Mouse (Mus musculus): Measurements from ENCODE around the gene Fam50a.
"Not testable (repeated sequence)": the region's sequence is repeated elsewhere in the genome, so short reads cannot be mapped to it uniquely, and the experiment has no call there.

The Fam50a gene

DNA sequence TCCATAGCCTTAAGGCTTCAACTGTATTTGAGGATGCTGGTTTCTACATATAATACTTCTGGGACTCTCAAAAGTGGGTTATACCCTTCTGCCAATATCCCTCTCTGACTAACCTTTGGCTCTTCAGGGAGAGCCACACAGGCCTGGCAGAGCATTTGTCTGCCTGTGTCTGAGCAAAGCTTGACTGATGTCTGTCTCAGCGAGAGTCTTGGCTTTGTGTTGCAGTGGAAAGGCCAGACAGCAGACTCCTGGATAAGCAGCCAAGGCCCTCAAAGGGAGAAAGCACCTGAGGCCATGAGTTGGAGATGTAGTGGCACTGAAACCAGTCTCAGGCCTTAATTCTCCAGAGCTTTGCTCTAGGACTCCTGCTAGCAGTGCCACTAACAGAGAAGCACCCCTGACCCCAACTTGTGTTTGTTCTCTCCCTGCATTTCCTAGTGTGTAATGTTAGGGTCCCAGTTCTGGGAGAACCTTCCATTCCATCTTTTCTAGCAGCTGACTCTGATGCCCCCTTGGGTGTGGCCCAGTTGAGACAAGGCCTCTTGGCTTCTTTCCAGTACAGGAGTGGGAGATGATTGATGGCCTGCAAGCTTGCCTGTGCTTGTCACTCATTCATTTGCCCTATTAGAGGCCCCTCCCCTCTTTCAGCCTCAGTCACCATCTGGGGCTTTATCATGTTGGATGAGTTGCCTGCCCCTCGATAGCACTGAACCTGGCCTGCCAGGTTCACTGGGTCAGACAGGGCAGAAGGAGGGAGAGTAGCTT is 17.5 kb downstream of the Fam50a start:
- no peak for DNase-seq (ENCODE audit: low spot score)

DNA sequence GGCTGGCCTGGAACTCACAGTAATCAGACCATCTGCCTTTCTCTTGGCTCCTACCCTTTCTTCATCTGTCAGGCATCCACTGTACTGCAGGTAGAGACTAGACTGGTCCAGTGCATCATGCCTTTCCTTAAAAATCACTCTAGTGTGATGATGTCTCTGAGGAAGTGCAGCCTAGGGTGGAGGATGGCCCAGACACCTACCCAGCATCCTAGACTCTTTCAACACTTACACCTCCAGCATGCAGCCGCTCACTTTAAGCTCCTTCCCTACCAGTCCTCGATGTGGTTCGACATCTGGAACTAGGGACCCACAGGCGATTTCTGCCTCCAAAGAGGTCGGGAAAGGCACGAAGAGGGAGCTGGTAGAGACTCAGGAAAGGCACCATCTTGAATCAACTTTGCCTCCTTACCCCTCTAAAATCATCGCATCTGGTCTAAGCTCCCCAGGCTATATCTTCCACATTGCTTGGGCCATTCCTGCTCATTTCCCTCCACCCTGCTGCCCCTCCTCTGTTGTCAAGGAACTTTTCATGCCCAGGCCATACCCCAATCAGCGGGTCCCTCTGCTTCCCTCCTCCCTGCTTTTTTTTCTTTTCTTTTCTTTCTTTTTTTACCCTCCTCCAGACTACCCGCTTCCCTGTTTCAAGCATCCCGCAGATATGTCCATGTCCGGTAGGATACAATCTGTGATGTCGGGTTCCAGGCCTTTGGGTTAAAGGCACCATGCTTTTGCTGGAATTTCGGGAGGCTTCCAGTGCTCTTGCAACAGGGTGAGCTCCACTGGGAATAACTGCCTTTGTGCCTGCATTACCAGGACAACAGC is 40.0 kb downstream of the Fam50a start:
- DNase-seq (ENCODE audit: low spot score) = no peak

DNA sequence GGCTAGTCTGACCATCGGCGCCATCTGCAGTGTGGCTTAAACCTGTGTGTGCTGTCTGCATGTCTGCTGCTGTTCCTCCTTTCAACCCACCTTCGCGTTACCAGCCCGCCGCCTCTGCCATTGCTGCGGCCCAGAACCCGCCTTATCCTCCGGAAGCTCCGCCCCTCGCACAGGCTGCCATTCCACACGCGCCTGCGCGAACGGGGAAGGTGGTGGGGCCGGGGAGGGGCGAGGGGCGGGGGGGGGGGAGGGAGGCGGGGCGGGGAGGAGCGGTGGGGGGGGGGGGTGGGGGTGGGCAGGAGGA is 40.6 kb downstream of the Fam50a start, which contains the start of gene Lage3:
Gene Lage3 (minus strand): TSS at position 152 of the 304 bp plus-strand sequence.
- DNase-seq (ENCODE audit: low spot score) = peak; percentile 78

DNA sequence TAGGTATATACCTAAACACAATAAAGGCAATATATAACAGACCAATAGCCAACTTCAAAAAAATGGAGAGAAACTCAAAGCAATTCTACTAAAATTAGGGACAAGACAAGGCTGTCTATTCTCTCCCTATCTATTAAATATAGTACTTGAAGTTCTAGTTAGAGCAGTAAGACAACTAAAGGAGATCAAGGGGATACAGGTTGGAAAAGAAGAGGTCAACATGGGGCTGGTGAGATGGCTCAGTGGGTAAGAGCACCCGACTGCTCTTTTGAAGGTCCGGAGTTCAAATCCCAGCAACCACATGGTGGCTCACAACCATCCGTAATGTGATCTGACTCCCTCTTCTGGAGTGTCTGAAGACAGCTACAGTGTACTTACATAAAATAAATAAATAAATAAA is 44.2 kb downstream of the Fam50a start:
- not testable (repeated sequence) for DNase-seq (ENCODE audit: low spot score)

DNA sequence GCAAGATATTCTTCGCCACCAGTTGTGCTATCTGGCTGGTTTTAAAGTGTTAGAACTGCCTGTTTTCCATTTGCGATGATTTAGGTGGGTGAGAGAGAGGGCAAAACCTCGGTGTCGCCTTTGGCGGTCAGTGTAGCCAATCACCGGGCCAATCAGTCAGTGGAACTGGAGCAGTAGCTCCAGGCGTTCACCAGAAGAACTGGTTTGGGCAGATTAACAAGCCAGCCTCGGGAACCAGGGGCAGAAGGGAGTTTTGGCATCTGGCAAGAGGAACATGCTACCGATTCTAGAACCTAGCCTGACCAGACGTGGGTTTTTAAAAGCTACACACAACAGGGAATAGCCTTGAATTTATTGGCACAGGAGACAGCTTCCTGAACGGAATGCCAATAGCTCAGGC is 46.3 kb downstream of the Fam50a start:
- DNase-seq (ENCODE audit: low spot score) = no peak

DNA sequence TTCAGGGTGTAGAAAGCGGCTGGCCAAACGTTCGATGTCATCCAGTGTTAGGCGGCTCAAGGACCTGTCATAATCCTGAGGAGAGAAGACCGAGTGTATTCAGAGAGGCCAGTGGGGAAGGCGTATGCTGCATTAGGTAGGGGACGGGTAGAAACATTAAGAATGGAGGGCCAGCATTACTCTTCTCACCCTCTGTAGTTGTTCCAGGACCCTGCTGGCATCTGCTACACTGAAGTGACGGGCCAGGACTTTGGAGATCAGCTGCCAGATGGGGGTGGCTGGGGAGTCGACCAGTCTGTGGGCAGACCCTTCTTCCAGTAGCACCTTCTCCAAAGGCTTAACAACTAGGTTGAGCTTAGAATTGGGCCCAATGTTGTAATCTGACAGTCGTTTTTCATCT is 54.7 kb downstream of the Fam50a start:
- no peak for DNase-seq (ENCODE audit: low spot score)

DNA sequence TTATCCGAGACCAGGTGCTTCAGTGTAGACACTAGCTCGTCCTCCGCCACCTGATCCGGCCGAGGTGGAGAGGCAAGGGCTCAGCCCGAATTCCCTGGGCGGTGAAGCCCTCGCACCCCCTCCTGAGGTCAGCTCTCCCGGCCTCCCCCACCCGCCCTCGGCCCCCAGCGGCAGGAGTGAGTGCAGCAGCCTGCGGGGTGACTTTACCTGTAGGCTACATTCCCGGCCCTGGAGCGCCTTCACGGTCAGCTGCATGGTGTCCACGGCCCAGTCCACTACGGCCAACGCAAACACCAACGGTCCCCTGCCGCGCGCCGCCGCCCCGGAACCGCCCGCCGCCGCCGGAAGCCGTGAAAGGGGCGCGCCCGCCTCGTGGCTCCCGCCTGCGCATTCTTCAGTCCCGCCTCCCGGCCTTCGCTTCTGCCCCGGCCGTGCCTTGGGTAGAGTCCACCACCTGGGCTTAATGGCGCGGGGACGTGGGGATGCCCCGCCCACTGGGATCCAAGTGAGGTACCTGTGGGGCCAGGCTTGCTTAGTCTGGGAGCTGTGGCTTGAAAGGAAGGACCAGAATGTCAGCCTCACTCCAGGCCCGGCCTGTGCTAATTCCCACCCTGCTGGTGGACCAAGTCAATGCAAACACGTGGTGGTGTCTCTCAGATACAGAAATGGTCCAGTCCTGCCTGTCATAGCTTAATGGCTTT is 55.5 kb downstream of the Fam50a start:
- DNase-seq (ENCODE audit: low spot score) = peak; percentile 49
